Mouse (Mus musculus): ENCODE results near the gene Crb3. TPM values are rescaled to one million over a fixed set of nuclear protein-coding genes. Genes with fewer than 3 reads are reported as not detected.

The Crb3 gene
- total RNA-seq, 4 experiments from 2014 or later: 0.70 to 4.4 (median 2.2) TPM

- no peak for DNase-seq
Measured at GRCm38 (mm10) chr17:57062548-57062947, 3.6 kb downstream of the Crb3 start.

GRCm38 (mm10) chr17:57063031-57063430 is 4.1 kb downstream of the Crb3 start:
- DNase-seq: no peak

GRCm38 (mm10) chr17:57066908-57067307 is 8.0 kb downstream of the Crb3 start:
- DNase-seq: no peak

GRCm38 (mm10) chr17:57070272-57070671 is 11.4 kb downstream of the Crb3 start:
- DNase-seq: no peak

- no peak for DNase-seq
Measured at GRCm38 (mm10) chr17:57070699-57071098, 11.8 kb downstream of the Crb3 start.

- DNase-seq: no peak
Measured at GRCm38 (mm10) chr17:57076916-57077315, 18.0 kb downstream of the Crb3 start.

GRCm38 (mm10) chr17:57078336-57078735 is 19.4 kb downstream of the Crb3 start, which contains the start of gene Dennd1c:
TSS of gene Dennd1c (minus strand) at chr17:57078514.
- DNase-seq: no peak

GRCm38 (mm10) chr17:57079919-57080318 is 21.0 kb downstream of the Crb3 start:
- no peak for DNase-seq

- DNase-seq: no peak
Measured at GRCm38 (mm10) chr17:57081234-57081842, 22.4 kb downstream of the Crb3 start.

- DNase-seq: no peak
Measured at GRCm38 (mm10) chr17:57082481-57082880, 23.6 kb downstream of the Crb3 start.

GRCm38 (mm10) chr17:57085970-57086757 is 27.3 kb downstream of the Crb3 start:
- DNase-seq: no peak

GRCm38 (mm10) chr17:57087049-57087832 is 28.3 kb downstream of the Crb3 start, which contains the start of gene Tubb4a:
TSS of gene Tubb4a (minus strand) at chr17:57087782.
- DNase-seq: no peak

GRCm38 (mm10) chr17:57094222-57094621 is 35.3 kb downstream of the Crb3 start:
- DNase-seq: no peak

- DNase-seq: no peak
Measured at GRCm38 (mm10) chr17:57095855-57096622, 37.1 kb downstream of the Crb3 start.

- peak; percentile 57 for DNase-seq
Measured at GRCm38 (mm10) chr17:57096623-57096920, 37.7 kb downstream of the Crb3 start.

GRCm38 (mm10) chr17:57098321-57098720 is 39.4 kb downstream of the Crb3 start:
- no peak for DNase-seq

- DNase-seq: no peak
Measured at GRCm38 (mm10) chr17:57099629-57100325, 40.9 kb downstream of the Crb3 start.

GRCm38 (mm10) chr17:57102276-57102675 is 43.4 kb downstream of the Crb3 start:
- DNase-seq: no peak

GRCm38 (mm10) chr17:57104496-57104895 is 45.6 kb downstream of the Crb3 start:
- DNase-seq: no peak

GRCm38 (mm10) chr17:57105181-57106034 is 46.5 kb downstream of the Crb3 start, which contains the start of gene Tnfsf9:
TSS of gene Tnfsf9 (plus strand) at chr17:57105325.
- DNase-seq: no peak

- DNase-seq: no peak
Measured at GRCm38 (mm10) chr17:57106035-57106368, 47.1 kb downstream of the Crb3 start.

All from adrenal gland, adult 8-10 months (tissue).